Mouse (Mus musculus): ENCODE data around the gene Bcl2.
"Not testable (repeated sequence)": the region's sequence is repeated elsewhere in the genome, so short reads cannot be mapped to it uniquely, and the experiment has no call there.

Gene Bcl2

DNA sequence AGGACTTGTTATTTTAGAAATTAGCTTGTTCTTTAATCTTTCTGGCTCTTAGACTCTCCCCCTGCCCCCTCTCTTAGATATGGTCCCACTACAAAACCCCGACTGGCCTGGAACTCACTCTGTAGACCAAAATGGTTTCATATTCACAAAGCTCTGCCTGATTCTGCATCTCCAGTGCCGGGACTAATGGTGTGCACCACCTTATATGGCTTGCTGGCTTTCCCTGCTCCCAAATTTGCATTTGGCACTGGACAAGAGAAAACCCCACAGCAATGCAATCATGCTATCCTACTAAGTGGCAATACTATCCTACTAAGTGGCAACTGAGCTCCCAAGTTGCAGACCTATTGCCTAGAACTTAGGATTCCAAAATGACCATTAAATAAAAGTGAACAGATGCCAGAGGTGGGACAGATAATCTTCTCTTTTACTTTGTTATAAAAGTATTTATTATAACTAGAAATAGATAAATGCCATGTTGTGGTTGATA, 154.9 kb downstream of the Bcl2 start:
- DNase-seq (ENCODE audit: low read depth, low spot score) = no peak

DNA sequence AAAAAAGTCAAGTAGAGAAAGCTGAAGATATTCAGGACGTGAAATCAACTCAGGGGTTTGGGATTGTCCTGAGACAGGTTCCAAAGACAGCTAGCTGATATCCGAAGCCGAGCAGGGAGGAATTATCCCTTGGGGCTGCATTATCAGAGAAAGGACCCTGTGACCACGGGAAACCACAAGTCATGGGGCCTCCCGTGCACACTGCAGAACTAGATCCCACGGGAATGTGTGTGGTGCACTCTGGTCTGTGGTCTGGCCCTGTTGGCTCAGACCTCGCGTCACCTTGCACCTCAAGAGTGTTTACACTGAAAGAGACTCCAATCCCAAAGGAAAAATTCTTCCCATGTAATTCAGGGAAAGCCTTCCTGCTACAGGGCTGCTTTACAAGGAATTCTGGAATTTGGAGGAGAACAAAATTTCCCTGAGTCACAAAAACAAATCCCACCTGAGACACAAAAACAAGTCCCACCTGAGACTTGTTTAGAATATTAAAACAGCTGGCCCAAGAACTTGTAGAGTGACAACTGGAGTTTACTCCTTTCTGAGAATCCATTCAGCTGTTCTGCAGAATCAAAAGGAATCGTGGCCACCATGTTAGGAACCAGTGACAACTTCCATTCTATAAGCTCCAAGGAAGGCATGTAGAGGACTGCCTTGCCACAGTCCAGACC, 158.4 kb downstream of the Bcl2 start:
- DNase-seq (ENCODE audit: low read depth, low spot score) = no peak

DNA sequence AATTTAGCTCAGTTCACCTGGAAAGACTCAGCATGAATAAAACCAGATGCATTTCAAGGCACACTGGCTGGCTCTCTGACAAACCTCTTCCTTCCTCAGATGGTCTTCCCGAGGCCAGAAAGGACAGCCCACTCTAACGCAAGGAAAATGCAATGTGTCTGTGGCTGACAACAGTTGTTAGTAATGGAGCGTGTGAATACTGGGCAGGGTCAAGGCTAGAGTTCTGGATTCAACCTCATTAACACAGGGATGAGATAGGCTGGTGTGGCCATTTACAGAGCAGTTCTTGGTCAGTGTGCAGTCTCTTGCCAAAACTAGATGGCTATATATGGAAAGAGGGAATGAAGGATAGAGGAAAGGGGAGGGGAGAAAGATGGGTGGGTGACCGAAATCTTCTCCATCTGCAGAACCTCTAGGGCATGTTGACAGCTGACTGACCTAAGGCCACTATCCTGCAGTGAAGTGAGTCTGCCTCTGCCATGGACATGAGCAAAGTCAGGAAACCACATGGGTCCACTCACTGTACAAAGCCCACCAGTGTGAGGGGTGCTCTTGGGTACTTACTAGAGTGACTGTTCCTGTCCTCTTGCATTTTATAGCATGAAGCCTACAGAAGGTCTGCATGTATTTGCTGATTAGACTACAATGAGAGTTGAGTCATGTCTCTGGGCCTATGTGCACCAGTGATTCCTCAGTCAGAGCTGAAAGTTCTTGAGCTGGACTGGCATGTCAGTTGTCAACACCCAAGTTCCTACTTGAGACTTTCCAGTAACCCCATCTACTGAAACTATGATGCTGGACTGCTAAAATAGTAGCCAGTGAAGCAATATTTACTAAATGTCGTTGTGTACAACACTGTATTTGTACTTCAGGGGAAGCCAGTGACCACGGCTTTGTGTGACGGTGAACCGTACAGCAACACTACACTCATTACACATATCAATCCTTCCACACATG, 159.9 kb downstream of the Bcl2 start:
- DNase-seq (ENCODE audit: low read depth, low spot score) = no peak

DNA sequence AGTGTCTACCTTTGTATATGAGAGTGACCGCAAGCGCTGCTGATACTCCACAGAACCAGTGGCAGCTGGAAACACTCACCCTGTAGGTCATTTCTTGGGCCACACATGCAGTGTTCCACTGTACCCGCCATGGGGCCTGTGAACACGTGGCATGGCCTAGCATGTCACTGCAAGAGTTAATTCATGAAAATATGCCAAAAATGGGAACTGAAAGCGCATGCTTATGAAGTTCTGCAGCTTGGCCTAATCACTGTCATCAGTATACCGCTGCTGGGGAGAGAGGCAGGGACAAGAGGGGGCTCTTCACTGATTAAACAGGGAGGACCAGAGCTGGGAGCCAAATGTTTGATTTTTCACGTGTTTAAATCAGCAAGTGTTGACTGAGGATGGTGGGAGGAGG, 161.2 kb downstream of the Bcl2 start:
- no peak for DNase-seq (ENCODE audit: low read depth, low spot score)

DNA sequence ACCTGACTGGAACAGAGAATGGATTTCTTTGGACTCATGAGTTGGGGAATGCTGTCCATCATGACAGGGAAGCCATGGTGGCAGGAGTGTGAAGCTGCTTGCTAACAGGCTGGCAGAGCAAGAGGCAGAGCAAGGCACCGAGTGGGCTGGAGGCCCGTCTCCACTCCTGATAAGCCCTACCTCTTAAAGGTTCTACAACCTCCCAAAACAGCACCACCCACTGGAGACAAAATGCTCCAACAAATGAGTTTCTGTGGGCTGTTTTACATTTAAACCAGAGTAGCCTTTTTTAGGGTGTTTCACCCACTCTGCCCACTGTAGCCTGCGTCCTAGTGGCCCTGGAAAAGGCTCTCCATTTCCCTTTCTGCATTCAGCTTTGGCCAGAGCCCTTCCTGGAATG, 163.5 kb downstream of the Bcl2 start:
- no peak for DNase-seq (ENCODE audit: low read depth, low spot score)

DNA sequence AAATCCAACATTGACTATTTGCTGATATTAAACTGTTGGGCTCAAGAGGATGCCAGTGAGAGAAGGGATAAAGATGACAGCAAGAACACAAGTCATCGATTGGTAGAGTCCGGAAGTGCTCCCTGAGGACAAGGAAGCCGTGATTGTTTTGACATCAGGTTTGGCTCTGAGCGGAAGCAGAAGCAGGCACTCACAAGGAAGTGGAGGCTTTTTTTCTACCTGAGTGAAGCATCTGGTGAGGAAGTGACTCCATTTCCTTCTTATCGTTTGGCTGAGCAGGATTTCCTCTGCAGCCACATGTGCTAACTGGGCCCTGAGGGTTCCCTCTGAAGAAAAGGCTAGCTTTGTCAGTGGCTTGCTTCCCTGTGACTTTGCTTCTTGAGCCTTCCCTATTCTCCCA, 165.0 kb downstream of the Bcl2 start:
- peak; percentile 56 for DNase-seq (ENCODE audit: low read depth, low spot score)

DNA sequence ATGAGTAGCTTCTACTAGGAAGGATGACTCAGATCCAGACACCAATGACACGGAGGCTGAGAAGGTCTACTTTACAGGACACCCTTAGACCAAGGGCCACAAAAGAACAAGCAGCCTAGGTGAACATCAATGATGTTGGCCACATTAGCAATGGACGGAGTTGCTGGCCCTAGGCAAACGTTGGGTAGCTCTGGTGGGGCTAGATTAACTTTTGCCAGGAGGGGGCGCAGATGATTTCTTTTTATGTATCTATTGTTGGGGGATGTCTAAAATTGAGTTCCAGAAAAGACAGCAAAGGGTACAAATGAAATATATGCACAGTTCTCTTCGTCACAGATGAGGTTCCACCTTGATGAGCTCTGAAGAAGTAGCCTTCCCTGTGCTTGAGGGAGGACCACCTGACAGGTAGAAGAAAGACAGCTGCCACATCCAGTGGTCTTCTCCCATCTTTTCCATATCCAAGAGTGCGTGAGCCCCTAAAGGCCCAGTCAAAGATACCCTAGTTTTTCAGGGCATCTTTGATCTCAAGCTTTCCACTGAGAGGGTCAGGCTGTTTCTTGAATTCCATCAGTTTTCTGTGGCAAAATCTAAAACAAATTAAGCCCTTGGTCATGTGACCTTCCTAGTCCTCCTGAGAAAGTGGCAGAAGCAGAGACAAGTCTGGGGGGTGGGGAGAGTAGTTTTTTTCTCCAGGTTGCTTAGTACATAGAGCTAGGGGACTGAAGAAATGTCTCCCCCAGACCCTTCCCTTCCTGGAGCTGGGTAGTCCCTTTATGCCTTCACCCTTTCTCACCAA, 169.1 kb downstream of the Bcl2 start:
- DNase-seq (ENCODE audit: low read depth, low spot score) = peak; percentile 60

DNA sequence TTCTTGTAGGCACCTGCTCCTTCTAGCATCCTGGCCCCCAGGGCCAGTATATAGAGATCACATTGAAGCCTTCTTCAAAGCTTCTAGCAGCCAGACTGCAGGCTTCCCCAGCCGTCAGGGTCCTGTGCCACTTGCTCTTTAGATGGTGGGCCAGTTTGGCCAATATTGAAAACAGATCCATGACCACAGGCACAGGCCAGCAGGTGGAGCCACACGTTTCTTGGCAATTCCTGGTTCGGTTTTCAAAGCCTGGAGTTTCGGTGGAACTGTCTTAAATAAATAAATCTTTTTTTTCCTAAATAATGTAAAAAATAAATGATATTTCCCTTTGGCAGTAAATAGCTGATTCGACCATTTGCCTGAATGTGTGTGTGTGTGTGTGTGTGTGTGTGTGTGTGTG, 171.3 kb downstream of the Bcl2 start:
- DNase-seq (ENCODE audit: low read depth, low spot score) = no peak

DNA sequence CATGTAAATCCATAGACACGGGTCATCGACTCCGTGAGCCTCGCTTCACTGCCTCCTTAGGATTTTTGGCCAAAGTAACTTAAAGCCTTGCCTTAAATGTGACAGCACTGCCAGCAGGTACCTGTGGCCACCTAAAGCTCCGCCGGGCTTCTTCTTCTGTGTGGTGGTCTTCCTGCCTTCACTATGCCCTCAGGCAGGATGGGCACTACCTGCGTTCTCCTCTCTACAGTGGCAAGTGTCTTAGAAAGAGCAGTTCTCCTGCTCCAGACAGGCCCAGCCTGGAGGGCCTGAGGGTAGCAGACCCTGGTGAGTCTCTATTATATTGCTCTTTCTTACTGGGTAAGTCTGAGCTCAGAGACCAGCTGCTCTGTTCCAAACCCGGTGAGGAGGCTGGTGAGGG, 172.2 kb downstream of the Bcl2 start:
- DNase-seq (ENCODE audit: low read depth, low spot score) = no peak

DNA sequence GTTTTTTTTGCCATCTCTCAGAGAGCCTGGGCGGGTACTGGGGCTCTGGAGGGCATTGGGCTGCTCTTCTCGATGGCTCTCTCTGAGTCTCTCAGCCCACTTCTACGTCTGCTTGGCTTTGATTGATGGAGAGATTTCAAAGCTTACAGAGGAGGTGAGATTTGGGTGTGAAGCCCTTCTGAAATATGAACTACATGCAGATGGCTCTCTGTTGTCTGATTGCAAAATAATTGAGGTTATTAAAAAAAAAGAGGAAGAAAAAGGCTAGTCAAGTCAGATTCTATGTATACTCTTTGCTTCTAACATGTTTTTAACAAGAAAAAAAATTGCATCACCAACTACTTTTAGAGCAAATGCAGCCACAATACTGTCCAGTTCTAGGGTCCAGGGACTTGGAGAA, 173.9 kb downstream of the Bcl2 start:
- DNase-seq (ENCODE audit: low read depth, low spot score) = no peak

DNA sequence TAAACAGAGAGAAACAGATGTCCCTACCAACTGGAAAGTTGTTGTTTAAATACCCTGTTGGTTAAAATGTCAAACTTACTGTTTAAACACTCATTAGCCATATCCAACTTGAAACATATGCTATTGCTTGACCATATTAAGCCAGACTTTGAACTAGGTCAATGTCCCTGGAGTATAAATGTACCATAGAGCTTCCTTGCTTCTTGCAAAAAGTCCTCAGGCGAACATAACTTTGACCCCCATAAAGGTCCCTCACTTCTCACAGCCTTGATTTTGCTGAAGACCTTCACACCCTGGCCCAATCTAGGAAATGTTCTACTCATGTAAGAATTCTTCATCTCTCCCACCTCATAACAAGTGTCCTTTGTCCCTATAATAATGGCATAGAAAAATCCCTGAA, 175.0 kb downstream of the Bcl2 start:
- no peak for DNase-seq (ENCODE audit: low read depth, low spot score)

DNA sequence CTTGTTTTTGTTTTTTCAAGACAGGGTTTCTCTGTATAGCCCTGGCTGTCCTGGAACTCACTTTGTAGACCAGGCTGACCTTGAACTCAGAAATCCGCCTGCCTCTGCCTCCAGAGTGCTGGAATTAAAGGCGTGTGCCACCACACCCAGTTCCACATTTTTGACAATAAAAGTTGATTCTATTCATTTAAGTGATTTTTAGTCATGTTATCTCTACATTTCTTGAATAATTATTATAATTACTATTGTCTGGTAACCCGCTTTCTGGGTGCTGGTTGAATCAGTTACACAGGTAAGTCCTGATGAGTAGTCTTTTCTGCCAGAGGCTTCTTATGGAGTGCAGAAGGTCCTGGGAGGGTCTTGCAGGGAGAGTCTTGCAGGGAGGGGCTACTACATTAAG, 179.2 kb downstream of the Bcl2 start:
- DNase-seq (ENCODE audit: low read depth, low spot score) = not testable (repeated sequence)

DNA sequence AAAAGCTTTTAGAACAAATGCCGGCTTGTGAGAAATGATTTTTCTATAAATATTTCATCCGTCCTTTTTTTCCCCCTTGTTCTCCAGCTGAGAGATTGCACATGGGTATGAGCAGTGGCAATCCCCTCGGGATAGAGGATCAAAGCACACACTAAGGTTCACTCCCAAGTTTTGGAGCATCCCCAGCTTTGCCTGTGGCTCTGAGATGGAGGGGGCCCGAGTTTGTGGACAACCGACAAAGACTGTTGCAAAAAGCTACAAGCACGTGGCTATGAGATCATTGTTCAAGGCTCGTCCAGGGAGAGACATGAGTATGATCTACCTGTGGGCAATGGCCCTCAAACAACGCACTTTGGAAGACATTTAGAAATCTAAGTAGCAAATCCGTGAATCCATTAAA, 184.5 kb downstream of the Bcl2 start:
- DNase-seq (ENCODE audit: low read depth, low spot score) = no peak

DNA sequence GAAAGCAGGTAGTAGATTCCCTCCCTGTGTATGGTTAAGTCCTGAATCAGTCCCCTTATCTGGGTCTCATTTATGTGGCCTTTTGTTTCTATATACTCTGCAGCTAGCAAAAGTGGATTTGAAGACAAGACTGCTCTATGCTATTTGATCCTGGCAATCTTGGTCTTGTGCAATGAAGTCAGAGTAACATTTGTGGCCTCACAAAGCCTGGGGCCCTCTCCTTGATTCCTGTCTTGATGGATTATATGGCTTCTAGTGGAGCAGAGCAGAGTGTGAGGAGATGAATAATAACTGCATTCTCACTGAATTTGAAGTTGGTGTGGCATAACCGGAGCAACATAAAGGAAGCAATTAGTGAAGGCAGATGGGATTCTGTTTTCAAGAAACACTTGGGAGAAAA, 186.5 kb downstream of the Bcl2 start:
- DNase-seq (ENCODE audit: low read depth, low spot score) = no peak

DNA sequence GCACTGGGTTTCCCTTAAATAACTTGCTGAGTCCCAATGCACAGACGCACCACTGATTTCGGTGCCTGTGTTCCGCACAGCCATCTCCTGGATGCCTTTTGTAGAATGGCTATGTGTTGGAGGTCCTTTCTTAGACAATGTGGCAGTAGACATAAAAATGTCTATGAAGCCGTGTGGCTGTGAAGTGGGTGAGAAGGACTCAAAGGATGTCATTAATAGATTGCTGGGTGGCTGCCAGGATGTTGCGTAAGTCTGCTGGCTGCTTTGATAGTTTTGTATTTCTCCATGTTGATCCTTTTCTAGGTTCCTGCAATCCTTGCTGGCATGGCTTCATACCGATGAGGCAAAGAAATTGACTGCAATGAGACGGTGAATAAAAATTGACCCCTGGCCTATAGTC, 187.3 kb downstream of the Bcl2 start:
- DNase-seq (ENCODE audit: low read depth, low spot score) = no peak

DNA sequence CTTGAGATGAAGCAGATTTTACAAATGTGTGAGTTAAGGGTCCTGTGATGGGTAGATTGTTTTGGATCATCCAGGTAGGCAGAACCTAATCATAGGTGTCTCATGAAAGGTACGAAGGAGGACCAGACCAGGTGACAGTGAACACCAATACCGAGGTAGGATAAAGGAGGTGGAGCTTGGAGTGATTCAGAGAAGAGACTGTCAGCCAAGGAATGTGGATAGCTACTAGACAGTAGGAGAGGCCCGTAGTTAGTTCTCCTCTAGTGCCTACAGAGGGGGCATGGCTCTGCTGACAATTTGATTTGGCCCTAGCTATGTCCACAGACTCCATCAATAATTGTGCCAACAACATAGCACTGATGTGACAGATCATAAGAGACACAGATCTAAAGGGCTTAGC, 188.0 kb downstream of the Bcl2 start:
- DNase-seq (ENCODE audit: low read depth, low spot score) = no peak

DNA sequence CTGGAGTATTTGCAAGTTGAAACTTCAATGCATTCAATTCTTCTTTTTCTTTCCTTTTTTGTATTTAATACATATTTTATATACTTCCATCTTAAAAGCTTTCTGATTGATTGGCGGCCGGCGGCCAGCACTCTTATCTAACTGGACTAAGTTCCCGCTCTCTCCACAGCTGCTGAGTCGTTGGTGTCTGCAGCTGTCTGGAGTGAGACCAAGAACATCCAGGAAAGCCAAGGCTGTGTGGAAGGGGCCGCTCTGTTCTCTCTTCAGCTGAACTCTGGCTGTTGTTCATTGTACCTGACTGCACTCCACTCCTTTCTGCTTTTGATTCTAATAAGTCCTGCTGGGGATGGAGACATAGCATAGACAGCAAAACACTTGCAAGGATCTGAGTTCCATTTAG, 190.3 kb downstream of the Bcl2 start:
- no peak for DNase-seq (ENCODE audit: low read depth, low spot score)

DNA sequence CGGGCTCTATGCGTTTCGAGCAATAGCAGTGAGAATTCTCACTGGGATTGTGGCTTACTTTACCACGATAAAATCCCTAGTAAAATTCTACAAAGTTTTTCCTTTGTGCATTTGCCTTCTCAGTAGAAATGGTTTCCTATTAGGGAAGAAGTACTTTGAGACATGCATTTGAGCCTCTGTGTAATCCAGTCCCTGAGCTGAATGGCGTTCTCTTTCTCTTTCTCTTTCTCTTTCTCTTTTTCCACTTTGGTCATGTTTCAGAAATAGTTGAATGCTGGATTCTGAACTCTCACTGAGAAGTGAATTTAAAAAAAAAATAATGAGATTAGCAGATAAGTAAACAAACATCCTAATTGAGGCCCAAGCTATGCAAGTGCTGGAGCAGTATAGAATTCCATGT, 191.1 kb downstream of the Bcl2 start:
- DNase-seq (ENCODE audit: low read depth, low spot score) = no peak

DNA sequence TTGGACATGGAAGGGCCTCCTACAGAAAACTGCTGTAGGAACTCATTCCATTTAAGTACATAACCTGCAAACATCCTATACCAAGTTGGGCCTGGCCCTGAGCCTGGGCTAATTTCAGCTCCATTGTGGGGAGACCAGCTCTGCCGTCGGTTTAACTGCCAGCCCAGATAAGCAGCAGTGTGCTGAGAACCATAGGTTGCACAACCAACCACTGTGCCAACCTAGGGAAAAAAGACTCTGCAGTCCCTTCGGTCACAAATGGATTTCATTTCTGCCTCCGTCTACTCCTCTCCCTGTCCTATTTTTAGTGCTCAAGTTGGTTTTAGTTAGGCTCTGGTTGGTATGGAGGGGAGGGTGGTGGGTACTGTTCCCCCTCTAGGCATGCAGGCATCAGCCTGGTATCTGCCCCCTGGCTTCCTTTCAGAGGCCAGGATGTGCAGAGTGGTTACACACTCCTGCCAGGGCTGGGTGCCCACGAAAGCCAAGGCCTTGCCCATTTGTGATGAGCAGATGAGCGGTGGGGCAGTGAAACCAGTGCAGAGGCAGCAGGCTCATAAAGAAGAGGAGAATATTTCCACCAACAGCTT, 196.4 kb downstream of the Bcl2 start:
- no peak for DNase-seq (ENCODE audit: low read depth, low spot score)

DNA sequence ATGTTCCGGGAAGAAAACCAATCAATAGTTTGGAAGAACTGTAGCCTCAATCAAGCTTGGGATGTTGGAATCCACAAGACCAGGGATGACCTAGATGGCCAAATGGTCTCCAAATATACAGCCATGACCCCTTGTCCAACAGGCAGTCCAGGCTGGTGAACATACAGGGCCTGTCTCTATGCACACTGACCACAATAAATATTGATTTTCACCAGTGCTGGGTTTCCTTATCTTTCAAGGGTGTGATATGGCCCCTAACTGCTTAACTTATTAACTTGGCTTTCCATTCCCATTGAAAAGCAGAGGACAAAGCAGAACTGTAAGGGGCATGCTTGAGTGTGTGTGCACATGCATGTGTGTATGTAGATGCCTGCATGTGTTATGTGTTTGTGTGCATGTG, 197.0 kb downstream of the Bcl2 start:
- DNase-seq (ENCODE audit: low read depth, low spot score) = no peak

DNA sequence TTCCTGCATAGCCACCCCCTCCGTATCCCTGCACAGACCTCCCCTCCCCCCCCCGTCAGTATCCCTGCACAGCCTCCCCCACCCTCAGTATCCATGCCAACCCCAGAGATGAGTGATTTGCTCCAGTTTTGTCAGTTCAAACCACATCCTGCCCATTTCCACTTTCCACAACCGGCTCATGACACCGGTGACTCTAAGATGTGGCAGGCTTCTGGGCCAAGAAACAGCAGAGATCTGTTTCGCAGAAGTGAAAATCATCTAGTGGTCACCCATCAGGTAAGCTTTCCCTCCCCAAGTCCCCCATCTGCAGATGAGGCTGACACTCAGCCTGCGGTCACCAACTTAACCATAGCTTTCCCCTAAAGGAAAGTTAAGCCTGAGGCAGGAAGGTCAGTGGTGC, 198.5 kb downstream of the Bcl2 start:
- DNase-seq (ENCODE audit: low read depth, low spot score) = peak; percentile 83

Measured in CD4-positive helper T cell, adult 2 months (primary cell).